Mouse (Mus musculus) lung, postnatal 0 days (tissue): ENCODE results near the gene Cdk17.

Source experiments
- CTCF ChIP-seq: IDR thresholded peaks from 2 replicates; pipeline ENCODE4 v1.5.1; 2016; ENCODE audit warnings: antibody characterized with exemption, mild to moderate bottlenecking
- EP300 ChIP-seq: IDR thresholded peaks from 2 replicates; pipeline ENCODE4 v1.6.1; 2016; ENCODE audit warnings: antibody characterized with exemption, mild to moderate bottlenecking, control low read depth

DNA sequence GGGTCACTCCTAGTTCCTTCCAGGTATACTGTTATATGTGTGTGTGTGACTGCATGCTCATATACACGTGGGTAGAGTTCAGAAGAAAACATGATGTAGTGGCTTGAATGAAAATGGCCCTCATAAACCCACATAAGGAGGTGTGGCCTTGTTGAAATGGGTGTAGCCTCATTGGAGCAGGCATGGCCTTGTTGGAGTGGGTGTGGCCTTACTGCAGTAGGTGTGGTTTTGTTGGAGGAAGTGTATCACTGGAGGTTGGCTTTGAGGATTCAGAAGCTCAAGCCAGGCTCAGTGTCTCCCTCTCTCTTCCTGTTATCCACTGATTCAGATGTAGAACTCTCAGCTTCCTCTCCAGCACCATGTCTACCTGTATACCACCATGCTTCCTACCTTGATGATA, 45.9 kb upstream of the Cdk17 start:
- TF ChIP-seq CTCF (no peak), EP300 (no peak)
